Mouse (Mus musculus): ENCODE data around the gene Tada1. TPM values are rescaled to one million over a fixed set of nuclear protein-coding genes. Genes with fewer than 3 reads are reported as not detected.

Tada1 gene
- total and polyA plus RNA-seq, 3 experiments: 34.0 to 36.7 TPM; not detected in 1

- Histone ChIP-seq H3K27me3 (ENCODE audit: control insufficient read depth in 1 of 2, insufficient read depth in 2 of 2, low read length in 2 of 2) (peaks cover 3 to 4% of the 10 kb centered on the region in 2 experiments; a peak in 2 of 4 replicates), H3K9me3 (replicated peaks; ENCODE audit: insufficient read depth, low read length) (no peaks in the 10 kb centered on the region), H3K79me2 (ENCODE audit: control insufficient read depth, insufficient read depth, low read length, poor library complexity) (no peaks in the 10 kb centered on the region), H3K36me3 (ENCODE audit: control insufficient read depth in 1 of 2, insufficient read depth in 2 of 2, low read length in 2 of 2) (no peaks in the 10 kb centered on the region), H3K27ac (ENCODE audit: control insufficient read depth, low read depth, low read length) (no peak overlapping the region), H3K4me1 (ENCODE audit: control insufficient read depth in 1 of 2, insufficient read depth in 2 of 2, low read length in 2 of 2) (no peaks in the 10 kb centered on the region; a peak in 1 of 4 replicates), H3K9ac (ENCODE audit: control insufficient read depth, low read depth, low read length, poor library complexity, severe bottlenecking) (no peak overlapping the region), H3K4me3 (ENCODE audit: control insufficient read depth in 1 of 2, insufficient read depth in 1 of 2, low read depth in 2 of 2, low read length in 2 of 2) (no peak overlapping the region)
- no peak for TF ChIP-seq CHD2 (IDR thresholded peaks at IDR 0.05; ENCODE audit: low read length)
- no peak for TF ChIP-seq ZC3H11A (IDR thresholded peaks at IDR 0.05; ENCODE audit: low read depth, low read length)
- no peak for TF ChIP-seq JUND (IDR thresholded peaks at IDR 0.05; ENCODE audit: low read depth, low read length)
- no peak for TF ChIP-seq CTCF (IDR thresholded peaks at IDR 0.05 in 2 of 3, conservative IDR thresholded peaks at IDR 0.05 in 1 of 3; ENCODE audit: control insufficient read depth in 1 of 3, insufficient read depth in 1 of 3, low read depth in 2 of 3, low read length in 3 of 3, poor library complexity in 1 of 3, severe bottlenecking in 1 of 3)
- no peak for TF ChIP-seq TBP (IDR thresholded peaks at IDR 0.05; ENCODE audit: low read depth, low read length)
- TF ChIP-seq NELFE (IDR thresholded peaks at IDR 0.05; ENCODE audit: low read depth, low read length): no peak
- TF ChIP-seq KAT2A (conservative IDR thresholded peaks at IDR 0.05; ENCODE audit: low read depth, low read length): no peak
- TF ChIP-seq MYB (IDR thresholded peaks at IDR 0.05; ENCODE audit: low read depth, low read length): no peak
- TF ChIP-seq SIN3A (IDR thresholded peaks at IDR 0.05; ENCODE audit: low read length): no peak
- no peak for TF ChIP-seq POLR2AphosphoS5 (IDR thresholded peaks at IDR 0.05; ENCODE audit: borderline replicate concordance, low read depth, low read length)
- no peak for TF ChIP-seq RAD21 (IDR thresholded peaks at IDR 0.05; ENCODE audit: low read depth, low read length)
- no peak for TF ChIP-seq USF1 (IDR thresholded peaks at IDR 0.05; ENCODE audit: low read depth, low read length)
- TF ChIP-seq NRF1 (IDR thresholded peaks at IDR 0.05; ENCODE audit: insufficient read depth, low read depth, low read length, poor library complexity, severe bottlenecking): no peak
- TF ChIP-seq ZNF384 (IDR thresholded peaks at IDR 0.05; ENCODE audit: low read depth, low read length): no peak
- no peak for TF ChIP-seq GABPA (IDR thresholded peaks at IDR 0.05; ENCODE audit: low read depth, low read length)
- TF ChIP-seq ZMIZ1 (IDR thresholded peaks at IDR 0.05; ENCODE audit: low read depth, low read length): no peak
- no peak for TF ChIP-seq MAFK (IDR thresholded peaks at IDR 0.05; ENCODE audit: borderline replicate concordance, low read depth, low read length)
- no peak for TF ChIP-seq POLR2A (IDR thresholded peaks at IDR 0.05; ENCODE audit: control insufficient read depth in 1 of 2, insufficient read depth in 1 of 2, low read depth in 1 of 2, low read length in 2 of 2, poor library complexity in 1 of 2)
- no peak for TF ChIP-seq MAX (IDR thresholded peaks at IDR 0.05; ENCODE audit: low read length)
- DNase-seq (ENCODE audit: low read depth, low spot score): no peak
Measured at GRCm38 (mm10) chr1:166363122-166363521, 15.8 kb upstream of the Tada1 start.

GRCm38 (mm10) chr1:166377171-166377570 is 1.7 kb upstream of the Tada1 start:
- no peak overlapping the region for H3K4me3 ChIP-seq (ENCODE audit: control insufficient read depth in 1 of 2, insufficient read depth in 1 of 2, low read depth in 2 of 2, low read length in 2 of 2)

More at GRCm38 (mm10) chr1:166377171-166377570, 1.7 kb upstream of the Tada1 start:
- Histone ChIP-seq H3K9me3 (replicated peaks; ENCODE audit: insufficient read depth, low read length) (no peaks in the 10 kb centered on the region), H3K36me3 (ENCODE audit: control insufficient read depth in 1 of 2, insufficient read depth in 2 of 2, low read length in 2 of 2) (peaks cover 0 to 11% of the 10 kb centered on the region in 2 experiments; a peak in 2 of 4 replicates), H3K4me1 (ENCODE audit: control insufficient read depth in 1 of 2, insufficient read depth in 2 of 2, low read length in 2 of 2) (peaks cover 2 to 16% of the 10 kb centered on the region in 2 experiments), H3K27me3 (ENCODE audit: control insufficient read depth in 1 of 2, insufficient read depth in 2 of 2, low read length in 2 of 2) (no peaks in the 10 kb centered on the region), H3K79me2 (ENCODE audit: control insufficient read depth, insufficient read depth, low read length, poor library complexity) (peaks cover 20% of the 10 kb centered on the region), H3K27ac (ENCODE audit: control insufficient read depth, low read depth, low read length) (no peak overlapping the region), H3K9ac (ENCODE audit: control insufficient read depth, low read depth, low read length, poor library complexity, severe bottlenecking) (no peak overlapping the region)
- no peak for DNase-seq (ENCODE audit: low read depth, low spot score)
- TF ChIP-seq USF2 (IDR thresholded peaks at IDR 0.05; ENCODE audit: borderline replicate concordance in 1 of 2, insufficient read depth in 1 of 2, low read depth in 1 of 2, low read length in 2 of 2) (no peak), E2F4 (IDR thresholded peaks at IDR 0.05; ENCODE audit: borderline replicate concordance, low read depth, low read length) (no peak), GATA1 (IDR thresholded peaks at IDR 0.05; ENCODE audit: low read depth, low read length) (no peak)
